Mouse (Mus musculus) G1E (cell line): ENCODE measurements around the gene Olfr270.

ENCODE experiments used
- CTCF ChIP-seq: IDR thresholded peaks from 2 replicates; pipeline ENCODE4 v1.5.1; 2012; ENCODE audit warnings: low read depth, low read length, inconsistent platforms, mixed read lengths
- GATA1 ChIP-seq: IDR thresholded peaks from 2 replicates; pipeline ENCODE4 v1.6.1; 2012; ENCODE audit warnings: borderline replicate concordance, low read length, inconsistent platforms, mixed read lengths
- GATA2 ChIP-seq: IDR thresholded peaks from 2 replicates; pipeline ENCODE4 v1.6.1; 2012; ENCODE audit warnings: low read depth, low read length, inconsistent platforms, borderline replicate concordance
- POLR2AphosphoS5 ChIP-seq: IDR thresholded peaks from 2 replicates; pipeline ENCODE4 v1.6.1; 2012; ENCODE audit warnings: low read depth, low read length, inconsistent platforms; ENCODE audit not compliant: insufficient replicate concordance

GRCm38 (mm10) chr4:52985216-52985615 is 20.9 kb downstream of the Olfr270 start:
- TF ChIP-seq CTCF (no peak), POLR2AphosphoS5 (no peak), GATA1 (no peak), GATA2 (no peak)
